Comparison of ENCODE assay signal across 15 mouse cellular contexts in the genomic region with DNA sequence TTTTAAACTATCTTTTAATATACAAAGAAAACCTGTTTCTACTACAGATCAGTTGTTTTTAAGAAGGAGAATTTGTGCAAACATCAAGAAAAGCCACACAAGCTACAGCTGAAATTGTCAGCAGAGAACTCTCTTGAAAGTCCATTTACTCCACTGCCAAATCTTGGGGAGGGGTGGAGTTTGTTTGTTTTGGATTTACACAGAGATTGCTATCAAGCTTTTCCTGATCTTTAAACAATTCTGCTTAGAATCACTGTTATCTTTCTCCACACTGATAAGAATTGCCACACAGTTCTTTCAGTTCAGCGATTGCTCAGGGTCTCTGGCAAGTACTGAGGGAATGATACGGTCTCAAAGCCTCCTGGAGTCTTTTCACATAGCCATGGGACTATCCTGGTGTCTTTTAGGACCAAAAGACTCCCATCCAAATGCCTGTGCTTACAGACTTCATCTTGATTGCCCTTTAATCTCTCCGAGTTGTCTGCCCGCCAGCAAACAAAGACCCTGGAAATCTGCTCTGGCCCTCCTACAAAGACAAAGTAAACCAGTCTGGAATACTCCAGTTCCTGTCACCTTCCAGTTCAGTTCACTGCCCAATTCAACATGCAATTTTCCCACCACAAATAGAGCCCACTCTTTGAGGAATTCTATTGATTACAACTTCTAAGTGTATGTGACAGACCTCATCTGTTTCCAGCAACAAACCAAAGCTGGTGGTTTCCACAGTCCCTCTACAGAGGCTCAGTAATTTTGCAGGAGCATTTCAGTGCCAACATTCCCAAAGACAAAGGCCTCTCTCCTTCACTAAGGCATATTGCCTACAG. TPM values are rescaled to one million over a fixed set of nuclear protein-coding genes. Genes with fewer than 3 reads are reported as not detected.
DNase-seq lines count a peak whose midpoint lies in the region; ATAC-seq lines count a peak whose summit lies in the region.
"Had no signal": no experiment of that assay in that cellular context is flagged by ENCODE, and none has a peak within 500 bp of the region (broad histone marks: within the 10 kb centered on the region; RNA-seq: fewer than 3 reads in every experiment).

No protein-coding gene starts in this region.

- no peak overlapping the region for H3K4me3 ChIP-seq in neural tube, embryonic 15.5 days (replicated peaks)
- H3K4me3 ChIP-seq in forebrain, embryonic 14.5 days (ENCODE audit: low read depth, low read length), result no peak overlapping the region
- H3K4me3 ChIP-seq: limb, embryonic 15.5 days had no signal

- no peaks in the 10 kb centered on the region for H3K9me3 ChIP-seq in neural tube, embryonic 15.5 days (replicated peaks)
- no peaks in the 10 kb centered on the region for H3K9me3 ChIP-seq in forebrain, embryonic 14.5 days (replicated peaks; ENCODE audit: control insufficient read depth, low read length)
- H3K9me3 ChIP-seq: limb, embryonic 15.5 days had no signal

- H3K27ac ChIP-seq in neural tube, embryonic 15.5 days (replicated peaks), result no peak overlapping the region
- H3K27ac ChIP-seq in forebrain, embryonic 14.5 days (ENCODE audit: low read depth, low read length), result 0 out of 2 replicates have a peak overlapping the region, but pooled peaks have one; percentile 48
- H3K27ac ChIP-seq: limb, embryonic 15.5 days had no signal

- ATAC-seq in neural tube, embryonic 15.5 days (ENCODE audit: low FRiP score), result no peak
- peak; percentile 81 for ATAC-seq in forebrain, embryonic 14.5 days
- ATAC-seq: CD4-positive, CD25-positive, alpha-beta regulatory T cell, adult 4 months had no signal

- peak; percentile 12 for DNase-seq in neural tube, embryonic 10.5 days (ENCODE audit: extremely low spot score, low spot score)
- peak; percentile 71 for DNase-seq in forebrain, embryonic 14.5 days (ENCODE audit: low spot score)
- peak; percentile 10 for DNase-seq in lung, postnatal 10 days
- no peak for DNase-seq in heart, postnatal 10 days
- DNase-seq in right cerebral cortex, postnatal 4 days, result no peak
- no peak for DNase-seq in thymus, postnatal 0 days (ENCODE audit: low spot score)
- DNase-seq: cerebellum, postnatal 36 days; kidney, postnatal 14 days; spleen, adult 18-20 months had no signal

- intact Hi-C loops in heart, postnatal 10 days (cut with DNase I), result no loop called here

- WGBS in neural tube, embryonic 15.5 days, result 37% methylated on average over 4 of the region's 4 CpGs
- WGBS in forebrain, embryonic 14.5 days, result 27% methylated on average over 4 of the region's 4 CpGs

- H3K4me1 ChIP-seq in neural tube, embryonic 15.5 days, result peaks cover 8% of the 10 kb centered on the region
- peaks cover 6% of the 10 kb centered on the region; the same call in 1 of the 2 replicates for H3K4me1 ChIP-seq in forebrain, embryonic 14.5 days (ENCODE audit: control insufficient read depth, insufficient read depth, low read length)

- no peak overlapping the region for H3K4me2 ChIP-seq in neural tube, embryonic 15.5 days
- H3K4me2 ChIP-seq in forebrain, embryonic 14.5 days (ENCODE audit: low read length), result no peak overlapping the region
- H3K4me2 ChIP-seq: limb, embryonic 15.5 days had no signal

- H3K36me3 ChIP-seq in neural tube, embryonic 15.5 days, result no peaks in the 10 kb centered on the region
- no peaks in the 10 kb centered on the region for H3K36me3 ChIP-seq in forebrain, embryonic 14.5 days (ENCODE audit: control insufficient read depth, insufficient read depth, low read length)
- H3K36me3 ChIP-seq: limb, embryonic 15.5 days had no signal

- no peak overlapping the region for H3K9ac ChIP-seq in neural tube, embryonic 15.5 days (replicated peaks)
- no peak overlapping the region for H3K9ac ChIP-seq in forebrain, embryonic 14.5 days (ENCODE audit: low read length)
- H3K9ac ChIP-seq: limb, embryonic 15.5 days had no signal

- peaks cover 33% of the 10 kb centered on the region for H3K27me3 ChIP-seq in neural tube, embryonic 15.5 days (replicated peaks)
- H3K27me3 ChIP-seq in forebrain, embryonic 14.5 days (replicated peaks; ENCODE audit: control insufficient read depth, insufficient read depth, low read length), result 0 out of 2 replicates have a peak, but pooled peaks cover 5% of the 10 kb centered on the region

RNA-seq across cellular contexts. Expression of gene Cdx4, which starts 34.1 kb away (rescaled TPM):
- not detected in 2 replicates for polyA plus RNA-seq in neural tube, embryonic 15.5 days (2015; fragmentation: Nextera tagmentation; extraction: Ambion mirVana)
- not detected in 2 replicates for polyA plus RNA-seq in forebrain, embryonic 14.5 days (2014; fragmentation: Nextera tagmentation; extraction: Ambion mirVana)
- total RNA-seq in heart, postnatal 10 days (2021), result not detected
- polyA plus RNA-seq in thymus, postnatal 0 days (2015; fragmentation: Nextera tagmentation; extraction: Ambion mirVana), result 0.14 TPM in 1 of 2 replicates, not detected in the other
- total RNA-seq: megakaryocyte-erythroid progenitor cell, adult 5-6 weeks had no signal
- polyA plus RNA-seq: CD4-positive, CD25-positive, alpha-beta regulatory T cell, adult 4 months; gonadal fat pad, adult 2 months; limb, embryonic 15.5 days; testis, adult 2 months had no signal

Comparison
In these comparisons a context has a peak if more than half of its experiments do, and no peak if none do; other contexts are left out.
1. DNase-seq: peak in neural tube, embryonic 10.5 days (single experiment), forebrain, embryonic 14.5 days (single experiment) and lung, postnatal 10 days (single experiment); none in heart, postnatal 10 days (0 of 2), right cerebral cortex, postnatal 4 days (single experiment) and thymus, postnatal 0 days (single experiment).